ENCODE assay signal across 24 mouse cellular contexts in genomic region chr7:91806632-91807031, GRCm38 (mm10).
DNase-seq lines count a peak whose midpoint lies in the region; ATAC-seq and TF ChIP-seq lines count a peak whose summit lies in the region.
"Had no signal": no experiment of that assay in that cellular context is flagged by ENCODE, and none has a peak within 500 bp of the region (broad histone marks: within the 10 kb centered on the region; RNA-seq: fewer than 3 reads in every experiment).

No protein-coding gene starts in this region.

- peak; percentile 53 for ATAC-seq in hindbrain, embryonic 11.5 days (ENCODE audit: low FRiP score)
- peak; percentile 74; the same call in 1 of the 2 replicates for ATAC-seq in hindbrain, embryonic 12.5 days (ENCODE audit: low FRiP score)
- ATAC-seq in midbrain, embryonic 15.5 days (replicated peaks) = peak; percentile 52; the same call in 1 of the 2 replicates
- no peak for ATAC-seq in megakaryocyte-erythroid progenitor cell, adult 5-6 weeks (replicated peaks; ENCODE audit: low FRiP score, low TSS enrichment, poor library complexity, severe bottlenecking)
- ATAC-seq: intestine, embryonic 16.5 days had no signal

- H3K4me3 ChIP-seq in hindbrain, embryonic 11.5 days (ENCODE audit: low read depth, low read length) = no peak overlapping the region
- no peak overlapping the region for H3K4me3 ChIP-seq in hindbrain, embryonic 10.5 days
- no peak overlapping the region for H3K4me3 ChIP-seq in hindbrain, embryonic 12.5 days
- no peak overlapping the region for H3K4me3 ChIP-seq in midbrain, embryonic 15.5 days
- H3K4me3 ChIP-seq: embryonic facial prominence, embryonic 12.5 days; erythroblast, embryonic 14.5 days; kidney, embryonic 15.5 days; lung, embryonic 15.5 days; neural tube, embryonic 12.5 days had no signal

- H3K9ac ChIP-seq in hindbrain, embryonic 11.5 days (ENCODE audit: low read depth, low read length) = no peak overlapping the region
- no peak overlapping the region for H3K9ac ChIP-seq in hindbrain, embryonic 12.5 days
- no peak overlapping the region for H3K9ac ChIP-seq in midbrain, embryonic 15.5 days
- H3K9ac ChIP-seq: embryonic facial prominence, embryonic 12.5 days; kidney, embryonic 15.5 days; liver, embryonic 14.5 days; lung, embryonic 15.5 days; neural tube, embryonic 12.5 days had no signal

- WGBS in hindbrain, embryonic 11.5 days = 30% methylated on average over 4 of the region's 4 CpGs
- 27% methylated on average over 4 of the region's 4 CpGs for WGBS in hindbrain, embryonic 10.5 days
- WGBS in hindbrain, embryonic 12.5 days = 19% methylated on average over 4 of the region's 4 CpGs
- 7% methylated on average over 4 of the region's 4 CpGs for WGBS in midbrain, embryonic 15.5 days

- H3K27me3 ChIP-seq in hindbrain, embryonic 11.5 days (ENCODE audit: control insufficient read depth, insufficient read depth, low read length) = no peaks in the 10 kb centered on the region
- no peaks in the 10 kb centered on the region for H3K27me3 ChIP-seq in hindbrain, embryonic 10.5 days (ENCODE audit: insufficient read depth, poor library complexity, severe bottlenecking)
- H3K27me3 ChIP-seq in hindbrain, embryonic 12.5 days = no peaks in the 10 kb centered on the region
- no peaks in the 10 kb centered on the region for H3K27me3 ChIP-seq in midbrain, embryonic 15.5 days (replicated peaks)
- H3K27me3 ChIP-seq: CH12.LX; embryonic facial prominence, embryonic 12.5 days; kidney, embryonic 15.5 days; lung, embryonic 15.5 days; neural tube, embryonic 12.5 days had no signal

- H3K9me3 ChIP-seq in hindbrain, embryonic 11.5 days (ENCODE audit: control insufficient read depth, low read length) = no peaks in the 10 kb centered on the region
- H3K9me3 ChIP-seq in hindbrain, embryonic 10.5 days = no peaks in the 10 kb centered on the region
- no peaks in the 10 kb centered on the region for H3K9me3 ChIP-seq in hindbrain, embryonic 12.5 days (replicated peaks)
- no peaks in the 10 kb centered on the region for H3K9me3 ChIP-seq in midbrain, embryonic 15.5 days
- H3K9me3 ChIP-seq: embryonic facial prominence, embryonic 12.5 days; kidney, embryonic 15.5 days; lung, embryonic 15.5 days; neural tube, embryonic 12.5 days had no signal

- no peaks in the 10 kb centered on the region for H3K36me3 ChIP-seq in hindbrain, embryonic 11.5 days (ENCODE audit: control insufficient read depth, insufficient read depth, low read length)
- no peaks in the 10 kb centered on the region for H3K36me3 ChIP-seq in hindbrain, embryonic 10.5 days
- no peaks in the 10 kb centered on the region for H3K36me3 ChIP-seq in hindbrain, embryonic 12.5 days
- no peaks in the 10 kb centered on the region for H3K36me3 ChIP-seq in midbrain, embryonic 15.5 days (replicated peaks)
- H3K36me3 ChIP-seq: embryonic facial prominence, embryonic 12.5 days; kidney, embryonic 15.5 days; lung, embryonic 15.5 days; neural tube, embryonic 12.5 days had no signal

- no peak overlapping the region for H3K4me2 ChIP-seq in hindbrain, embryonic 11.5 days (replicated peaks; ENCODE audit: low read depth, low read length)
- no peak overlapping the region for H3K4me2 ChIP-seq in hindbrain, embryonic 12.5 days (replicated peaks)
- no peak overlapping the region for H3K4me2 ChIP-seq in midbrain, embryonic 15.5 days
- H3K4me2 ChIP-seq: embryonic facial prominence, embryonic 12.5 days; kidney, embryonic 15.5 days; lung, embryonic 15.5 days; neural tube, embryonic 12.5 days had no signal

- H3K4me1 ChIP-seq in hindbrain, embryonic 11.5 days (replicated peaks; ENCODE audit: control insufficient read depth, insufficient read depth, low read length) = no peaks in the 10 kb centered on the region
- H3K4me1 ChIP-seq in hindbrain, embryonic 10.5 days (replicated peaks) = peaks cover 10% of the 10 kb centered on the region; the same call in 1 of the 2 replicates
- no peaks in the 10 kb centered on the region for H3K4me1 ChIP-seq in hindbrain, embryonic 12.5 days
- peaks cover 3% of the 10 kb centered on the region; the same call in 1 of the 2 replicates for H3K4me1 ChIP-seq in midbrain, embryonic 15.5 days
- H3K4me1 ChIP-seq: embryonic facial prominence, embryonic 12.5 days; kidney, embryonic 15.5 days; lung, embryonic 15.5 days; neural tube, embryonic 12.5 days had no signal

- no peak for TF ChIP-seq CTCF in brain, embryonic 14.5 days (IDR thresholded peaks at IDR 0.05; ENCODE audit: borderline replicate concordance, extremely low read depth, insufficient read depth, insufficient read length)

- no peak overlapping the region for H3K27ac ChIP-seq in hindbrain, embryonic 11.5 days (ENCODE audit: low read depth, low read length)
- H3K27ac ChIP-seq in hindbrain, embryonic 10.5 days = no peak overlapping the region
- H3K27ac ChIP-seq in hindbrain, embryonic 12.5 days = no peak overlapping the region
- H3K27ac ChIP-seq in midbrain, embryonic 15.5 days = no peak overlapping the region
- H3K27ac ChIP-seq: embryonic facial prominence, embryonic 12.5 days; kidney, embryonic 15.5 days; liver, embryonic 14.5 days; lung, embryonic 15.5 days; macrophage; neural tube, embryonic 12.5 days had no signal

- peak; percentile 3 for DNase-seq in hindbrain, embryonic 11.5 days (ENCODE audit: low spot score)
- DNase-seq in hindbrain, embryonic 10.5 days (ENCODE audit: low spot score) = no peak
- peak; percentile 51 for DNase-seq in brain, embryonic 14.5 days (ENCODE audit: low read depth)
- no peak for DNase-seq in lung, postnatal 4 days
- DNase-seq: adrenal gland, postnatal 36 days; cerebellum, adult 8-10 months; gastrocnemius, postnatal 14 days; heart, adult 18-20 months; heart, postnatal 36 days; kidney, postnatal 4 days; right cerebral cortex, postnatal 4 days; thymus, adult 2 months had no signal

- TF ChIP-seq POLR2A in brain, embryonic 14.5 days (IDR thresholded peaks at IDR 0.05; ENCODE audit: borderline replicate concordance, extremely low read depth, insufficient read depth, insufficient read length, poor library complexity, severe bottlenecking) = no peak

Comparison
In these comparisons a context has a peak if more than half of its experiments do, and no peak if none do; other contexts are left out.
1. DNase-seq: peak in hindbrain, embryonic 11.5 days (single experiment) and brain, embryonic 14.5 days (single experiment); none in hindbrain, embryonic 10.5 days (single experiment) and lung, postnatal 4 days (0 of 2).